Mouse (Mus musculus): Measurements from ENCODE around the gene Shroom2. TPM values are rescaled to one million over a fixed set of nuclear protein-coding genes. Genes with fewer than 3 reads are reported as not detected.

Gene Shroom2
- 4.5 and 6.1 TPM in 2 replicates for polyA plus RNA-seq (2016; fragmentation: Nextera tagmentation; extraction: Ambion mirVana)

GRCm38 (mm10) chrX:152768891-152769599 is at the start of gene Shroom2:
Gene Shroom2 (minus strand): TSS chrX:152769465.
- no peaks in the 10 kb centered on the region for H3K9me3 ChIP-seq (replicated peaks)
- H3K27ac ChIP-seq = peak within 1 kb of the TSS; percentile 83
- DNase-seq (ENCODE audit: low spot score) = no peak
- peaks cover 69% of the 10 kb centered on the region for H3K27me3 ChIP-seq (ENCODE audit: low read depth, poor library complexity, severe bottlenecking)
- no peaks in the 10 kb centered on the region for H3K36me3 ChIP-seq
- H3K4me3 ChIP-seq = peak within 1 kb of the TSS; percentile 65
- no peaks in the 10 kb centered on the region for H3K4me1 ChIP-seq
- 9% methylated on average over 52 of the region's 55 CpGs for WGBS

- Histone ChIP-seq H3K36me3 (no peaks in the 10 kb centered on the region), H3K4me3 (no peak overlapping the region), H3K27me3 (ENCODE audit: low read depth, poor library complexity, severe bottlenecking) (peaks cover 58% of the 10 kb centered on the region), H3K9me3 (replicated peaks) (no peaks in the 10 kb centered on the region), H3K4me1 (no peaks in the 10 kb centered on the region), H3K27ac (no peak overlapping the region)
- DNase-seq (ENCODE audit: low spot score) = no peak
These were observed 49.7 kb upstream of the Shroom2 start for GRCm38 (mm10) chrX:152818996-152819395.

GRCm38 (mm10) chrX:152813339-152813738 is 44.1 kb upstream of the Shroom2 start:
- DNase-seq (ENCODE audit: low spot score) = no peak
- Histone ChIP-seq H3K27ac (no peak overlapping the region), H3K27me3 (ENCODE audit: low read depth, poor library complexity, severe bottlenecking) (peaks cover 47% of the 10 kb centered on the region), H3K4me1 (no peaks in the 10 kb centered on the region), H3K9me3 (replicated peaks) (no peaks in the 10 kb centered on the region), H3K36me3 (no peaks in the 10 kb centered on the region), H3K4me3 (no peak overlapping the region)
- 91% methylated on average over 3 of the region's 3 CpGs for WGBS

GRCm38 (mm10) chrX:152805317-152805716 is 36.1 kb upstream of the Shroom2 start:
- Histone ChIP-seq H3K27me3 (ENCODE audit: low read depth, poor library complexity, severe bottlenecking) (peaks cover 51% of the 10 kb centered on the region), H3K4me3 (no peak overlapping the region), H3K36me3 (no peaks in the 10 kb centered on the region), H3K4me1 (no peaks in the 10 kb centered on the region), H3K27ac (no peak overlapping the region), H3K9me3 (replicated peaks) (no peaks in the 10 kb centered on the region)
- no peak for DNase-seq (ENCODE audit: low spot score)

- H3K4me3 ChIP-seq = no peak overlapping the region
- H3K36me3 ChIP-seq = no peaks in the 10 kb centered on the region
- H3K27me3 ChIP-seq (ENCODE audit: low read depth, poor library complexity, severe bottlenecking) = peaks cover 79% of the 10 kb centered on the region
- no peaks in the 10 kb centered on the region for H3K4me1 ChIP-seq
- H3K27ac ChIP-seq = no peak overlapping the region
- DNase-seq (ENCODE audit: low spot score) = no peak
- WGBS = 68% methylated on average over 2 of the region's 2 CpGs
- no peaks in the 10 kb centered on the region for H3K9me3 ChIP-seq (replicated peaks)
These were observed 19.3 kb upstream of the Shroom2 start for GRCm38 (mm10) chrX:152788611-152789010.

- 83% methylated on average over 1 of the region's 1 CpGs for WGBS
- Histone ChIP-seq H3K27me3 (ENCODE audit: low read depth, poor library complexity, severe bottlenecking) (peaks cover 79% of the 10 kb centered on the region), H3K27ac (no peak overlapping the region), H3K4me3 (no peak overlapping the region), H3K9me3 (replicated peaks) (no peaks in the 10 kb centered on the region), H3K36me3 (no peaks in the 10 kb centered on the region), H3K4me1 (no peaks in the 10 kb centered on the region)
- no peak for DNase-seq (ENCODE audit: low spot score)
These were observed 18.9 kb upstream of the Shroom2 start for GRCm38 (mm10) chrX:152788129-152788528.

GRCm38 (mm10) chrX:152781720-152782403 is 12.6 kb upstream of the Shroom2 start, which contains the start of gene Gpr143:
Gene Gpr143 (plus strand): TSS chrX:152781921.
- Histone ChIP-seq H3K27ac (no peak within 1 kb of the TSS), H3K27me3 (ENCODE audit: low read depth, poor library complexity, severe bottlenecking) (peaks cover 72% of the 10 kb centered on the region), H3K9me3 (replicated peaks) (no peaks in the 10 kb centered on the region), H3K4me1 (peaks cover 3% of the 10 kb centered on the region; the same call in 1 of the 2 replicates), H3K4me3 (peak within 1 kb of the TSS; percentile 37), H3K36me3 (no peaks in the 10 kb centered on the region)
- WGBS = 16% methylated on average over 26 of the region's 26 CpGs
- peak; percentile 34 for DNase-seq (ENCODE audit: low spot score)

- Histone ChIP-seq H3K4me1 (no peaks in the 10 kb centered on the region), H3K36me3 (no peaks in the 10 kb centered on the region), H3K9me3 (replicated peaks) (no peaks in the 10 kb centered on the region), H3K4me3 (peak overlapping the region; percentile 65), H3K27ac (peak overlapping the region; percentile 83), H3K27me3 (ENCODE audit: low read depth, poor library complexity, severe bottlenecking) (peaks cover 64% of the 10 kb centered on the region)
- DNase-seq (ENCODE audit: low spot score) = peak; percentile 81
- 5% methylated on average over 39 of the region's 48 CpGs for WGBS
These were observed 414 bp upstream of the Shroom2 start for GRCm38 (mm10) chrX:152769600-152770157.

GRCm38 (mm10) chrX:152764171-152764570 is 5.1 kb downstream of the Shroom2 start:
- peaks cover 58% of the 10 kb centered on the region for H3K27me3 ChIP-seq (ENCODE audit: low read depth, poor library complexity, severe bottlenecking)
- WGBS = 51% methylated on average over 2 of the region's 2 CpGs
- no peak for DNase-seq (ENCODE audit: low spot score)
- H3K27ac ChIP-seq = no peak overlapping the region
- no peak overlapping the region for H3K4me3 ChIP-seq
- no peaks in the 10 kb centered on the region for H3K9me3 ChIP-seq (replicated peaks)
- no peaks in the 10 kb centered on the region for H3K4me1 ChIP-seq
- H3K36me3 ChIP-seq = no peaks in the 10 kb centered on the region

GRCm38 (mm10) chrX:152762855-152763254 is 6.4 kb downstream of the Shroom2 start:
- no peaks in the 10 kb centered on the region for H3K9me3 ChIP-seq (replicated peaks)
- no peaks in the 10 kb centered on the region for H3K36me3 ChIP-seq
- 69% methylated on average over 2 of the region's 2 CpGs for WGBS
- H3K4me1 ChIP-seq = no peaks in the 10 kb centered on the region
- no peak overlapping the region for H3K27ac ChIP-seq
- no peak overlapping the region for H3K4me3 ChIP-seq
- DNase-seq (ENCODE audit: low spot score) = no peak
- H3K27me3 ChIP-seq (ENCODE audit: low read depth, poor library complexity, severe bottlenecking) = peaks cover 45% of the 10 kb centered on the region

GRCm38 (mm10) chrX:152762437-152762836 is 6.8 kb downstream of the Shroom2 start:
- no peak for DNase-seq (ENCODE audit: low spot score)
- no peaks in the 10 kb centered on the region for H3K9me3 ChIP-seq (replicated peaks)
- H3K36me3 ChIP-seq = no peaks in the 10 kb centered on the region
- H3K4me3 ChIP-seq = no peak overlapping the region
- no peaks in the 10 kb centered on the region for H3K4me1 ChIP-seq
- WGBS = 51% methylated on average over 2 of the region's 2 CpGs
- H3K27me3 ChIP-seq (ENCODE audit: low read depth, poor library complexity, severe bottlenecking) = peaks cover 40% of the 10 kb centered on the region
- no peak overlapping the region for H3K27ac ChIP-seq

- H3K4me3 ChIP-seq = no peak overlapping the region
- no peak overlapping the region for H3K27ac ChIP-seq
- no peak for DNase-seq (ENCODE audit: low spot score)
- no peaks in the 10 kb centered on the region for H3K9me3 ChIP-seq (replicated peaks)
- H3K36me3 ChIP-seq = no peaks in the 10 kb centered on the region
- peaks cover 26% of the 10 kb centered on the region; the same call in 1 of the 2 replicates for H3K27me3 ChIP-seq (ENCODE audit: low read depth, poor library complexity, severe bottlenecking)
- 95% methylated on average over 5 of the region's 5 CpGs for WGBS
- no peaks in the 10 kb centered on the region for H3K4me1 ChIP-seq
These were observed 13.0 kb downstream of the Shroom2 start for GRCm38 (mm10) chrX:152756293-152756692.

- H3K27me3 ChIP-seq (ENCODE audit: low read depth, poor library complexity, severe bottlenecking) = peaks cover 28% of the 10 kb centered on the region; the same call in 1 of the 2 replicates
- no peak overlapping the region for H3K4me3 ChIP-seq
- WGBS = 94% methylated on average over 1 of the region's 1 CpGs
- no peaks in the 10 kb centered on the region for H3K4me1 ChIP-seq
- H3K27ac ChIP-seq = no peak overlapping the region
- no peak for DNase-seq (ENCODE audit: low spot score)
- no peaks in the 10 kb centered on the region for H3K9me3 ChIP-seq (replicated peaks)
- no peaks in the 10 kb centered on the region for H3K36me3 ChIP-seq
These were observed 13.4 kb downstream of the Shroom2 start for GRCm38 (mm10) chrX:152755819-152756218.

Data from limb, embryonic 10.5 days (tissue).